Mouse (Mus musculus) embryonic fibroblast, embryonic 13.5 days (primary cell): ENCODE results near the gene Nav1.

Experiments used
- CTCF ChIP-seq: IDR thresholded peaks from 2 replicates; pipeline ENCODE4 v1.5.1; 2011; ENCODE audit warnings: mild to moderate bottlenecking, control low read depth, low read length, moderate library complexity, borderline replicate concordance; ENCODE audit not compliant: insufficient read depth
- POLR2A ChIP-seq: IDR thresholded peaks from 2 replicates; pipeline ENCODE4 v1.6.1; 2011; ENCODE audit warnings: low read depth, mild to moderate bottlenecking, control low read depth, low read length, moderate library complexity

GRCm38 (mm10) chr1:135629846-135630245, 22.8 kb upstream of the Nav1 start:
- TF ChIP-seq POLR2A (no peak), CTCF (no peak)
